Mouse (Mus musculus) left cerebral cortex, postnatal 10 days (tissue): ENCODE measurements around the gene Psma2. TPM values are rescaled to one million over a fixed set of nuclear protein-coding genes. Genes with fewer than 3 reads are reported as not detected.

Experiments used
- total RNA-seq, 2 experiments: library from RNA; stranded (reverse); gene quantifications; 2 replicates each; pipeline ENCODE4 v1.2.3; 2021

Gene Psma2
- total RNA-seq, 2 experiments from 2014 or later = 66.0 to 66.7 TPM

Other genes starting within 250 kb of the Psma2 start
- 100 to 1,000 TPM; 143 to 159 TPM for gene Hecw1, start 90.0 kb upstream of the Psma2 start, total RNA-seq
- 10 to 100 TPM; 28.6 to 30.5 TPM for gene Mrpl32, start 75 bp upstream of the Psma2 start, total RNA-seq
- gene AW209491, start 16.9 kb downstream of the Psma2 start, total RNA-seq = 10 to 100 TPM; 20.2 to 21.1 TPM